Mouse (Mus musculus): Measurements from ENCODE around the gene 4932438A13Rik.

DNA sequence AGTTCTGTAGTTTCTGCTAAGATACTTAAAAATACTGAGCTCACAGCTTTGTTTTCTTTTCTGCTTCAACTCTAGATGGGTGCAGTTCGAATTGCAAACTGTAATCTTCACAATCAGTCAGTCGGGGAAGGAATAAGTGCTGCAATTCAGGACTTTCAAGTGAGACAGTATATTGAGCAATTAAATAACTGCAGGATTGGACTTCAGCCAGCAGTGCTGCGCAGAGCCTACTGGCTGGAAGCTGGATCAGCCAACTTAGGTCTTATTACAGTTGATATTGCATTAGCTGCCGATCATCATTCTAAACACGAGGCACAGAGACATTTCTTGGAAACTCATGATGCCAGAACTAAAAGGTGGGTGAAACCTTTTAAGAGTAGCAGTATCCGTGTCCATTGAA lies 79.2 kb downstream of the 4932438A13Rik start:
- TF ChIP-seq FLI1 (IDR thresholded peaks at IDR 0.05; ENCODE audit: low read length) (no peak), GATA1 (IDR thresholded peaks at IDR 0.05; ENCODE audit: borderline replicate concordance, low read length) (no peak)

All from megakaryocyte, embryonic 14.5 days (primary cell).